ENCODE assay signal across 8 mouse cellular contexts in the genomic region with DNA sequence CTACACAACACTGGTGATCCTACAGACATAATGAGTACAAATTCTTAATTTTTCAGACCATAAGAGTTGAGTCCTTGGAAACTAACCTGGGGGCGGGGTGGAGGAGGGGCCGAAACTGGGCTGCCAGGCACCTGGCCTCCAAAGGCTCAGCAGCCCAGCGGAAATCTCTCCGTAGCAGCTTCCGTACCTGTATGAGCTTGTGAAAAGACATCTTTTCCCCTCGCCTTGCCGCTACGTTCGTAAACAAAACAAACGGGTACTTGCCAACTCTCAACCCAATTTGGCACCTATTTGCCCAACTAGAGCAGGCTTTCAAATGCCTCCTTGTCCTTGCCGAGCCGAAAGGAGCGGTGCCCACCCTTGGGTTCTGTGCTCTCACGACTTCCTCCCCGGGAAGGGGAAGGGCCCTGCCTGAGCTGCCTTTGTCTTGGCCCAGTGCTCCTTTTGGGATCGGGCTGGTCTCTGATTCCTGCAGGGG. TPM values are rescaled to one million over a fixed set of nuclear protein-coding genes. Genes with fewer than 3 reads are reported as not detected.
DNase-seq lines count a peak whose midpoint lies in the region; ATAC-seq and TF ChIP-seq lines count a peak whose summit lies in the region.

No protein-coding gene starts in this region.

- no peaks in the 10 kb centered on the region for H3K36me3 ChIP-seq in embryonic facial prominence, embryonic 13.5 days
- H3K36me3 ChIP-seq in intestine, embryonic 14.5 days (ENCODE audit: control insufficient read depth, insufficient read depth, low read length) = no peaks in the 10 kb centered on the region
- H3K36me3 ChIP-seq in neural tube, embryonic 14.5 days (ENCODE audit: control insufficient read depth, insufficient read depth, low read length) = no peaks in the 10 kb centered on the region

- no peaks in the 10 kb centered on the region for H3K9me3 ChIP-seq in embryonic facial prominence, embryonic 13.5 days
- H3K9me3 ChIP-seq in intestine, embryonic 14.5 days (ENCODE audit: control insufficient read depth, low read length) = no peaks in the 10 kb centered on the region
- no peaks in the 10 kb centered on the region for H3K9me3 ChIP-seq in neural tube, embryonic 14.5 days (ENCODE audit: control insufficient read depth, low read length)

- DNase-seq in layer of hippocampus, adult 2 months (ENCODE audit: low spot score in 2 of 2) = no peak
- no peak for DNase-seq in layer of hippocampus, postnatal 14 days (ENCODE audit: low spot score in 2 of 2)
- peak; percentile 68 for DNase-seq in intestine, embryonic 14.5 days (ENCODE audit: low spot score)
- no peak for DNase-seq in layer of hippocampus, adult 9-10 months (ENCODE audit: low spot score)
- no peak for DNase-seq in gastrocnemius, postnatal 4 days (ENCODE audit: low spot score in 2 of 2)
- DNase-seq in adrenal gland, postnatal 4 days (ENCODE audit: low spot score in 2 of 2) = no peak

- 0 out of 2 replicates have a peak overlapping the region, but pooled peaks have one; percentile 36 for H3K9ac ChIP-seq in embryonic facial prominence, embryonic 13.5 days
- H3K9ac ChIP-seq in intestine, embryonic 14.5 days (ENCODE audit: low read length) = no peak overlapping the region
- no peak overlapping the region for H3K9ac ChIP-seq in neural tube, embryonic 14.5 days (replicated peaks; ENCODE audit: low read depth, low read length)

- ATAC-seq in embryonic facial prominence, embryonic 13.5 days (ENCODE audit: insufficient number of reproducible peaks, insufficient read depth, low FRiP score, low TSS enrichment, low read depth) = no peak
- ATAC-seq in intestine, embryonic 14.5 days (replicated peaks; ENCODE audit: low FRiP score, low TSS enrichment, low read depth) = no peak
- no peak for ATAC-seq in neural tube, embryonic 14.5 days (ENCODE audit: low read depth)

- H3K4me1 ChIP-seq in embryonic facial prominence, embryonic 13.5 days = peaks cover 20% of the 10 kb centered on the region
- no peaks in the 10 kb centered on the region for H3K4me1 ChIP-seq in intestine, embryonic 14.5 days (replicated peaks; ENCODE audit: control insufficient read depth, insufficient read depth, low read length)
- H3K4me1 ChIP-seq in neural tube, embryonic 14.5 days (ENCODE audit: control insufficient read depth, insufficient read depth, low read length) = no peaks in the 10 kb centered on the region

- no peak for TF ChIP-seq CTCF in layer of hippocampus, adult 2 months (conservative IDR thresholded peaks at IDR 0.05)

- H3K4me3 ChIP-seq in layer of hippocampus, adult 2 months = peak overlapping the region; percentile 17; the same call in 1 of the 2 replicates
- peak overlapping the region; percentile 30 for H3K4me3 ChIP-seq in embryonic facial prominence, embryonic 13.5 days
- no peak overlapping the region for H3K4me3 ChIP-seq in intestine, embryonic 14.5 days (ENCODE audit: low read depth, low read length)
- H3K4me3 ChIP-seq in neural tube, embryonic 14.5 days (ENCODE audit: low read depth, low read length) = no peak overlapping the region

- peaks cover 45% of the 10 kb centered on the region for H3K27me3 ChIP-seq in embryonic facial prominence, embryonic 13.5 days
- peaks cover 58% of the 10 kb centered on the region for H3K27me3 ChIP-seq in intestine, embryonic 14.5 days (replicated peaks; ENCODE audit: control insufficient read depth, insufficient read depth, low read length)
- H3K27me3 ChIP-seq in neural tube, embryonic 14.5 days (ENCODE audit: control insufficient read depth, insufficient read depth, low read length) = peaks cover 19% of the 10 kb centered on the region

- H3K27ac ChIP-seq in layer of hippocampus, adult 2 months = no peak overlapping the region
- H3K27ac ChIP-seq in embryonic facial prominence, embryonic 13.5 days = no peak overlapping the region
- H3K27ac ChIP-seq in intestine, embryonic 14.5 days (ENCODE audit: low read depth) = no peak overlapping the region
- H3K27ac ChIP-seq in neural tube, embryonic 14.5 days (ENCODE audit: low read depth, low read length) = no peak overlapping the region

- H3K4me2 ChIP-seq in embryonic facial prominence, embryonic 13.5 days = peak overlapping the region; percentile 59
- H3K4me2 ChIP-seq in intestine, embryonic 14.5 days (ENCODE audit: low read length) = peak overlapping the region; percentile 23; the same call in 1 of the 2 replicates
- H3K4me2 ChIP-seq in neural tube, embryonic 14.5 days (ENCODE audit: low read depth, low read length) = peak overlapping the region; percentile 14; the same call in 1 of the 2 replicates

- WGBS in embryonic facial prominence, embryonic 13.5 days = 4% methylated on average over 16 of the region's 16 CpGs
- WGBS in intestine, embryonic 14.5 days = 12% methylated on average over 16 of the region's 16 CpGs
- WGBS in neural tube, embryonic 14.5 days = 6% methylated on average over 16 of the region's 16 CpGs

RNA-seq across cellular contexts. Expression of gene Tbx4, which starts 40.1 kb away (rescaled TPM):
- total RNA-seq in layer of hippocampus, adult 2 months (2021) = under 1 TPM; 0.13 to 0.22 TPM
- under 1 TPM; 0.24 to 0.53 TPM for total RNA-seq in layer of hippocampus, postnatal 14 days (2021)
- polyA plus RNA-seq in embryonic facial prominence, embryonic 13.5 days (2015; fragmentation: Nextera tagmentation; extraction: Ambion mirVana) = 3.0 and 3.1 TPM in 2 replicates
- not detected in 2 replicates for polyA plus RNA-seq in intestine, embryonic 14.5 days (2014; fragmentation: Nextera tagmentation; extraction: Ambion mirVana)
- polyA plus RNA-seq in neural tube, embryonic 14.5 days (2014; fragmentation: Nextera tagmentation; extraction: Ambion mirVana) = 0.20 and 0.28 TPM in 2 replicates
- total RNA-seq in gastrocnemius, postnatal 4 days (2021) = 1 to 10 TPM; 5.8 to 6.2 TPM
- not detected for total RNA-seq in adrenal gland, postnatal 4 days (2021)

Comparison
In these comparisons a context has a peak if more than half of its experiments do, and no peak if none do; other contexts are left out.
1. H3K4me3 ChIP-seq: peak in layer of hippocampus, adult 2 months (single experiment) and embryonic facial prominence, embryonic 13.5 days (single experiment); none in intestine, embryonic 14.5 days (single experiment) and neural tube, embryonic 14.5 days (single experiment).
2. RNA of gene Tbx4, which starts 40.1 kb away (total RNA-seq): 5.8 to 6.2 TPM in gastrocnemius, postnatal 4 days; 0.24 to 0.53 TPM in layer of hippocampus, postnatal 14 days, 0.13 to 0.22 TPM in layer of hippocampus, adult 2 months and not detected in adrenal gland, postnatal 4 days; every median in the first group is over 4 times any median in the second.
3. Peak in every context shown above with its lines, with median percentiles within 50 percentile points of each other: H3K4me2 ChIP-seq.